Mouse (Mus musculus) embryonic facial prominence, embryonic 14.5 days (tissue): ENCODE measurements around the gene Aqp8. TPM values are rescaled to one million over a fixed set of nuclear protein-coding genes. Genes with fewer than 3 reads are reported as not detected.
A peak's percentile ranks its signal among the peaks of the same experiment; 100 is the strongest.

ENCODE experiments used
- ATAC-seq: fragments of 200-750 bp; cut with Nextera tagmentation; 2 replicates; pipeline ENCODE4 v1.8.0; 2017; ENCODE audit warnings: low read depth, moderate number of reproducible peaks, moderate TSS enrichment
- DNase-seq: peaks from one replicate; pipeline ENCODE4 v3.0.0-alpha.2; 2015; ENCODE audit warnings: low spot score
- H3K27ac ChIP-seq: fragments of 300-500 bp; sonication (generic); replicated peaks from 2 replicates; pipeline ENCODE4 v1.5.1; 2014; ENCODE audit warnings: low read depth, mild to moderate bottlenecking, low read length, moderate library complexity
- H3K27me3 ChIP-seq: fragments of 300-500 bp; sonication (generic); replicated peaks from 2 replicates; pipeline ENCODE4 v1.6.1; 2014; ENCODE audit warnings: low read length; ENCODE audit not compliant: control insufficient read depth, insufficient read depth
- H3K36me3 ChIP-seq: fragments of 300-500 bp; sonication (generic); 2 replicates; pipeline ENCODE4 v1.6.1; 2014; ENCODE audit warnings: low read length, mixed read lengths; ENCODE audit not compliant: control insufficient read depth, insufficient read depth
- H3K4me1 ChIP-seq: fragments of 300-500 bp; sonication (generic); 2 replicates; pipeline ENCODE4 v1.6.1; 2014; ENCODE audit warnings: antibody characterized with exemption, low read length; ENCODE audit not compliant: control insufficient read depth, insufficient read depth
- H3K4me2 ChIP-seq: fragments of 300-500 bp; sonication (generic); 2 replicates; pipeline ENCODE4 v1.6.1; 2014; ENCODE audit warnings: low read depth, mild to moderate bottlenecking, low read length, moderate library complexity, mixed read lengths
- H3K4me3 ChIP-seq: fragments of 300-500 bp; sonication (generic); 2 replicates; pipeline ENCODE4 v1.5.1; 2014; ENCODE audit warnings: low read depth, mild to moderate bottlenecking, low read length
- H3K9ac ChIP-seq: fragments of 300-500 bp; sonication (generic); 2 replicates; pipeline ENCODE4 v1.6.1; 2014; ENCODE audit warnings: low read depth, mild to moderate bottlenecking, low read length, moderate library complexity, mixed read lengths
- H3K9me3 ChIP-seq: fragments of 300-500 bp; sonication (generic); 2 replicates; pipeline ENCODE4 v1.6.1; 2016; ENCODE audit warnings: low read length; ENCODE audit not compliant: control insufficient read depth
- WGBS: fragments of 180-500 bp; shearing (Covaris S2); extraction: QIAGEN DNeasy Blood & Tissue Kit; methylation state at CpG from one replicate; pipeline ENCODE4 v1.1.7; 2014; 5-methylcytosine and 5-hydroxymethylcytosine counted together
- polyA plus RNA-seq: library from polyadenylated mRNA; unstranded; fragments of >200 nt; fragmentation: Nextera tagmentation; extraction: Ambion mirVana; gene quantifications from 2 replicates; pipeline ENCODE4 v1.2.1, GENCODE M21; 2014

The Aqp8 gene
- polyA plus RNA-seq, result not detected in 2 replicates

DNA sequence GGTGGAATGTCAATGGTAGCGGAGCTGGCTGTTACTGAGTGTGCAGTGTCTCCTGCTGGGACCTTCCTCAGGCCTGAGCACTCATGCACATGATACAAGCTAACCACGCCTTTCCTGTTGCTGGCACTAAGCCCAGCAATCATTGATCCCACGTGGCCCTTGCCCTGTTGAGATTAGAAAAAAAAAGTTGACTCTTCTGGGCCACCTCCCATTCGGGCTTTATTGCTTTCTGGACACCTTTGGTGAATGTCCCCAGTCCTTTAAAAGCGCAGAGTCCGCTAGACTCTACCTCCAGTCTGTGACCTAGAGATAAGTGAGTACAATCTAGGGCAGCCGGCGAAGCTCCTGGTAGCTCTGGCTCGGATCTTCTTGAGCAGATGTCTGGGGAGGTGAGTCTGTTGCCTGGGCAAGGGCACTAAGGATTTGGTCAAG lies at the start of gene Aqp8:
Gene Aqp8, plus strand, starts transcription at position 222 of the 432 bp plus-strand sequence.
- Histone ChIP-seq H3K27me3 (no peaks in the 10 kb centered on the region), H3K4me3 (no peak within 1 kb of the TSS), H3K9ac (no peak within 1 kb of the TSS), H3K27ac (no peak within 1 kb of the TSS), H3K4me1 (no peaks in the 10 kb centered on the region), H3K4me2 (no peak within 1 kb of the TSS), H3K36me3 (no peaks in the 10 kb centered on the region), H3K9me3 (no peaks in the 10 kb centered on the region)
- DNase-seq, result peak; percentile 30
- ATAC-seq, result no peak
- 72% methylated on average over 9 of the region's 9 CpGs for WGBS

DNA sequence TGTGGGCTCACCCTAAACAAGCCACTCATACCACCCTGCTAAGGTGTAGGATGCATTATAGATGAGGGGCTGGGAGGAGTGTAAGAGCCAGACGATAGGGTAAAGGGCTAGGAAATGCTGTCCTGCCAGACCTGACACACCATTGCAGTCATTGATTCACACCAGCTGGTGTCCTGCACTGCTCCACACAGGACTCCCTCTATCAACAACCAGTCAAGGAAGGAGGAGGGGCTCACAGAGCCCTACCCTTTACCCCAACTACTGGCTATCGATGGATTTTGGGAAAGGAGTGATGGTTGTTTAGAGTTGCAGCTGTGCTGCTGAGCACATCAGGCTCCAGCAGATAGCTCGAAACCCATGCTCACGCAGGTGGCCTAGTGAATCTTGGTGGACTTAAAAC lies 45.3 kb upstream of the Aqp8 start:
- Histone ChIP-seq H3K27me3 (no peaks in the 10 kb centered on the region), H3K27ac (no peak overlapping the region), H3K4me2 (no peak overlapping the region), H3K9me3 (no peaks in the 10 kb centered on the region), H3K9ac (no peak overlapping the region), H3K36me3 (peaks cover 51% of the 10 kb centered on the region; the same call in 1 of the 2 replicates), H3K4me3 (no peak overlapping the region), H3K4me1 (no peaks in the 10 kb centered on the region)
- no peak for DNase-seq
- WGBS, result 77% methylated on average over 4 of the region's 4 CpGs
- no peak for ATAC-seq

GRCm38 (mm10) chr7:123417661-123418060 lies 44.4 kb upstream of the Aqp8 start:
- H3K27ac ChIP-seq, result no peak overlapping the region
- no peak for DNase-seq
- 85% methylated on average over 3 of the region's 3 CpGs for WGBS
- H3K9me3 ChIP-seq, result no peaks in the 10 kb centered on the region
- H3K36me3 ChIP-seq, result peaks cover 50% of the 10 kb centered on the region; the same call in 1 of the 2 replicates
- no peaks in the 10 kb centered on the region for H3K4me1 ChIP-seq
- no peak overlapping the region for H3K4me2 ChIP-seq
- ATAC-seq, result no peak
- no peak overlapping the region for H3K9ac ChIP-seq
- H3K27me3 ChIP-seq, result no peaks in the 10 kb centered on the region
- H3K4me3 ChIP-seq, result no peak overlapping the region

- WGBS, result 93% methylated on average over 4 of the region's 4 CpGs
- Histone ChIP-seq H3K27ac (no peak overlapping the region), H3K4me1 (no peaks in the 10 kb centered on the region), H3K27me3 (no peaks in the 10 kb centered on the region), H3K4me2 (no peak overlapping the region), H3K9ac (no peak overlapping the region), H3K4me3 (no peak overlapping the region), H3K9me3 (no peaks in the 10 kb centered on the region), H3K36me3 (peaks cover 52% of the 10 kb centered on the region)
- no peak for ATAC-seq
- no peak for DNase-seq
Observed at GRCm38 (mm10) chr7:123419984-123420383, 42.1 kb upstream of the Aqp8 start.

- WGBS, result 75% methylated on average over 3 of the region's 3 CpGs
- H3K36me3 ChIP-seq, result peaks cover 52% of the 10 kb centered on the region
Observed at GRCm38 (mm10) chr7:123421958-123422357, 40.1 kb upstream of the Aqp8 start.

DNA sequence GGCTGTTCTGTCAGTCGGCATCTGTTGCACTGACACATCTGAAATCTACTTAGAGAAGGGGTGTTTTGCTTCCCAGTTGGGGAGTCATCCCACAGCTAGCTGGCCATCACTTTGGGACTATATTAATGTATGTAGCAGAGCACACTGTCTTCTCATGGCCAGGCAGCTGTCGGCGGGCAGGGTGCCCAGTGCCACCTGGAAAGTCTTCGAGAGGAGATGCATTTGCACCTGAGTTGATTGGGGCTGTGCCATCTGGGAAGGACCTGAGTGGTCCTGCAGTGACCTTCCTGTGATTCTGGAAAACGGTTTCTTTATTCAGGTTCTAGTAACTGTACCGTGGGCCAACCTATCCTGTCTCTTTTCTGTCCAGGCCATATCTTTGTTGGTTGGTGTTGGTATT lies 37.8 kb upstream of the Aqp8 start:
- H3K4me1 ChIP-seq, result no peaks in the 10 kb centered on the region
- no peak overlapping the region for H3K27ac ChIP-seq
- no peaks in the 10 kb centered on the region for H3K27me3 ChIP-seq
- H3K36me3 ChIP-seq, result peaks cover 42% of the 10 kb centered on the region
- WGBS, result 89% methylated on average over 6 of the region's 6 CpGs
- no peak overlapping the region for H3K9ac ChIP-seq
- no peak overlapping the region for H3K4me3 ChIP-seq
- DNase-seq, result no peak
- H3K9me3 ChIP-seq, result no peaks in the 10 kb centered on the region
- no peak for ATAC-seq
- H3K4me2 ChIP-seq, result no peak overlapping the region

More at GRCm38 (mm10) chr7:123421958-123422357, 40.1 kb upstream of the Aqp8 start:
- Histone ChIP-seq H3K9ac (no peak overlapping the region), H3K4me3 (no peak overlapping the region), H3K27ac (no peak overlapping the region), H3K4me2 (no peak overlapping the region), H3K9me3 (no peaks in the 10 kb centered on the region), H3K4me1 (no peaks in the 10 kb centered on the region), H3K27me3 (no peaks in the 10 kb centered on the region)
- DNase-seq (no peak), ATAC-seq (no peak)

GRCm38 (mm10) chr7:123425134-123425757 lies 36.8 kb upstream of the Aqp8 start:
- Histone ChIP-seq H3K4me3 (no peak overlapping the region), H3K4me2 (no peak overlapping the region), H3K9ac (no peak overlapping the region), H3K27ac (no peak overlapping the region), H3K4me1 (no peaks in the 10 kb centered on the region), H3K9me3 (no peaks in the 10 kb centered on the region), H3K27me3 (no peaks in the 10 kb centered on the region), H3K36me3 (peaks cover 38% of the 10 kb centered on the region)
- WGBS, result 84% methylated on average over 6 of the region's 6 CpGs
- ATAC-seq (no peak), DNase-seq (no peak)

GRCm38 (mm10) chr7:123429624-123430410 lies 32.3 kb upstream of the Aqp8 start:
- Histone ChIP-seq H3K27ac (no peak overlapping the region), H3K4me1 (no peaks in the 10 kb centered on the region), H3K4me3 (no peak overlapping the region), H3K36me3 (peaks cover 26% of the 10 kb centered on the region; the same call in 1 of the 2 replicates), H3K9ac (no peak overlapping the region), H3K27me3 (no peaks in the 10 kb centered on the region), H3K9me3 (no peaks in the 10 kb centered on the region), H3K4me2 (no peak overlapping the region)
- 75% methylated on average over 8 of the region's 8 CpGs for WGBS
- ATAC-seq (no peak), DNase-seq (no peak)
